Mouse (Mus musculus) right cerebral cortex, adult 18-20 months (tissue): ENCODE data around the gene Olfr420.

ENCODE experiments used
- DNase-seq: peaks from one replicate; pipeline ENCODE4 v3.0.0; 2022; ENCODE audit warnings: mixed read lengths

Gene Olfr420

DNA sequence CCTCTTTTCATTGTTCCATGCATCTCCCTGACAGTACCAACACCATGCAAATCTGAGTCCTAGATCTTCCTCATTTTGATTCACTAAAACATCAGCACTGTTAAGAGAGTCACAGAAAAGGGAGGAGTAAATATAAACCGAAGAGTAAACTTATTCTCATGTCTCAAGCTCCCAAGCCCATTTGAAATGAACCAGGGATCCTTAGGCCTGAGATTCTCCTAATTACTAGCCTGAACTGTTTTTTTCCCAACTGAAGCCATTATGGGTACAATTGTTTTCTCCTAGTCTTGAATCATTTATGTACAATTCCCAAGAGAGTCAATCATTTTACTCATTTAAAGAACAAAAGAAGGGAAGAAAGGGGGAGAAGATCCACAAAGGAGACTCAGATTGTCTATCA lies at the start of gene Olfr420:
TSS of gene Olfr420 (plus strand) at position 301 of the 400 bp plus-strand sequence.
- DNase-seq, result no peak

DNA sequence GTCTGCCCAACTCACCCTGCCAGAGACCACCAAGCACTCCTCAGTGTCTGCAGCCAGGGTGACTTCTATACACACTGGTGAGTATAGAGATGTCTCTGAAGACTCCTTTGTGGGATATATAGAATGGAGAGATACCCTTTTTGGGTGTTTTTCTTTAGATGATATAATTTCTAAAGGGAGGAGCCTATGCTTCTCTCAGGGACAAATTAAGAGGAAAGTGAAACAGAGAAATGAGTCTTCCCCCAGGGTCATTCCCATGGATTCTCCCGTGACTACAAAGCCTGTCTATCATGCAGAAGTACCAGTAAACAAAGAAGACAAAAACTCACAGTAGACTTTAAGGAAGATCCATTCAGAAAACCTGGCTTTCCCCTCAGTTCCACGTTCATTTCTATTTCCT lies 34.4 kb upstream of the Olfr420 start, which contains the start of gene Olfr231:
TSS of gene Olfr231 (minus strand) at position 101 of the 400 bp plus-strand sequence.
- DNase-seq, result no peak

GRCm38 (mm10) chr1:174131217-174131616 lies 24.2 kb upstream of the Olfr420 start, which contains the start of gene Olfr424:
Olfr424 (plus strand) TSS chr1:174131517.
- no peak for DNase-seq

- no peak for DNase-seq
Observed at GRCm38 (mm10) chr1:174131999-174132398, 23.4 kb upstream of the Olfr420 start.

DNA sequence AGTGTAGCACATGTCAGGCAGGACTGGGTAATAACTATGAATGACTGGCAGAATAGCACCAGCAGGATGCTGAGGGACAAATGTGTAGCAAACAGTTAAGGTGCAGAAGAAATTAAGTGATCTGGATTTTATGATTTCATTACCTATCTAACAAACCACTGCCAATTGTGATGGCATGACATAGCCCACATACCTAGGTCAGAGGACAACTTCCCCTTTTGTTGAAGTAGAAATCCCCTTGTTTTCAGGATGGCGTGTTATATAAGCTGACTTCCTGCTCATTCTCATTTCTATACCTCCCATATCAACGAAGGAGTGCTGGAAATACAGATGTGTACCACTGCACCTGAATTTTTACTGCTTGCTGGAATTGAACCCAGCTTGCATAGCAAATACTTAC lies 14.0 kb upstream of the Olfr420 start:
- no peak for DNase-seq

DNA sequence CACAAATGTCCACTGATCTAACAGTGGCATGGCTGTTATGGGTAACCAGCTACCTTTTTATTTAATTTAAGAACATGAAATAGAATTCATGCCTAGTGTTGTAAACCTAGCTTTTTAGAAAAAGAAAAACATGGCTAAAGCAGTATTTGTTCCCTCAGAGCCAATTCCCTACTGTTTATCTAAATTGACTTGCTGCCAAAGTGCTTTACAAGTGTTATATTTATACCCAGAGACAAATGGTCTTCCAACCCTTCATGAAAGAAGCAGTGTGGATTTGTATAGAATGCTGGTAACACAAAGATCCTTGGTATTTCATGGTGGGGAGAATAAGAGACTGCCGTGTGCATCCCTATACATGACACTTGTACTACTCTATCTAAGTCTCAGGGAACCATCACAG lies 8.7 kb upstream of the Olfr420 start:
- DNase-seq, result no peak

DNA sequence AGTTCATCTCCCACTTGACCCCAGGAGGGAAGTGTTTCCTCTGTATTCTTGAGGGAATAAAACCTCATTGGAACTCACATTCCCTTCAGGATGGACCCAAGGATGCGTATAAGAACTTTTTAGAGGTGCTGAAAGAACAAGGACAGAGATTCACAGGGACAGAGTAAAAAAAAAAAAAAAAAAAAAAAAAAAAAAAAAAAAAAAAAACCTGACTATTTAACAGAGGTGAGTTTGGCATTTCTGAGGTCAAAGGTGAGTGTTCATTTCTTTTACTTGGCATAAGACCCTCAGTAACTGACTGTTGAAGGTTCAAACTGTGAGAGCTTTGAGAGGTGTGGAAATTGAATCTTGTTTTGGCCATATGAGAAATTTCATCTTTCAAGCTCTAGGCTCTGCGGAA lies 6.1 kb upstream of the Olfr420 start:
- DNase-seq, result no peak

- DNase-seq, result no peak
Observed at GRCm38 (mm10) chr1:174157622-174158021, 2.2 kb downstream of the Olfr420 start.

DNA sequence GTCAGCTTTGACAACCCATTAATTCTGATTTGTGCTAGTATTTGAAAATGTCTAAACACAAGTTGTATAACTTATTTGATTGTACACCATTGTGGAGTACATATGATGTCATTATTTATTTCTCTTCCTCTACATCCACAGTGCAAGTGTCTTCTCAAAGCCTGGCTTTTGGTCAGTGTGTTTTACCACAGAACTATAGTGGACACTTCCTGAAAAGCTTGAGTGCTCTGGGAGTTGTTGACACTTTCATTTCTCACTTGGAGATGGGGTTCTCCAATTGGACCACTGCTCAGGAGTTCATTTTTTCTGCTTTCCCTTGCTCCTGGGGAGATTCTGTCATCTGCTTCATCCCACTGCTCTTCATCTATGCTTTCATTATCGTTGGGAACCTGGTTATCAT lies 3.1 kb downstream of the Olfr420 start:
- DNase-seq, result no peak

- no peak for DNase-seq
Observed at GRCm38 (mm10) chr1:174159095-174159494, 3.7 kb downstream of the Olfr420 start.

DNA sequence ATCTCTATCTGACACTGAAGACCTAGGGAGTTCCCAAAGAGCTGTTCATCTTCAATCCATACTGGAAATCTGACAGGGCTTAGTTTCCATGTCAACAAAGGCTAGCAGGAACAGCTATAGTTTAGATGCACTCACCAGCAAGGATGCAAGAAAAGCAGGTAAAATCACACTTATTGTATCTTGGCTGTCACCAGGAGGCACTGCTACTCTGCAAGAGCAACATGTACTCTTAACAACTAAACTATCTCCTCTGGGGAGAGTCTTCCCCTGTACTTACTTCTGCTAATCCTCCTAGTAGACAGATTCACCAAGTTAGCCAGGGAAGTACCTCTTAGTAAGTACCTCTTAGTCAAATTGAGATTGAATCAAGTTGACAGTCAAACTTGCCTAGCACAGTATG lies 13.6 kb downstream of the Olfr420 start:
- DNase-seq, result no peak

- DNase-seq, result no peak
Observed at GRCm38 (mm10) chr1:174170706-174171501, 15.5 kb downstream of the Olfr420 start.

DNA sequence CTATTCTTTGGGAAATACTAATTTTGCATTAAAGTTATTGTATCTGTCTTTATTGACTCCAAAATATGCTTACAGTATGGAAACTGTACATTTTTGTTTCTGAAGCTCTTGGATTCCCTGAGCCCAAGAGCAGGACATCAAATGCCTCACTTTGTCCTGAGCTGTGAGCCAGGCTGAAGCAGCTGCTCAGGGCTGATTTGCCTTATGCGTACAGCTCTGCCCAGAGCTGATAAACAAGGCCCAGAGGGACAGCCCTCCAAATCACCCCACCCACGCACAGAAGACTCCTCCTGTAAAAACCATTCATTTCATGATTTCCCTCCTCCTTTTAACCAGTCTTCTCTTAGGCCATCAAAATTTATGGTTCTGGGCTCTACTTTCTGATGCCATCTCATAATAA lies 16.1 kb downstream of the Olfr420 start:
- no peak for DNase-seq

DNA sequence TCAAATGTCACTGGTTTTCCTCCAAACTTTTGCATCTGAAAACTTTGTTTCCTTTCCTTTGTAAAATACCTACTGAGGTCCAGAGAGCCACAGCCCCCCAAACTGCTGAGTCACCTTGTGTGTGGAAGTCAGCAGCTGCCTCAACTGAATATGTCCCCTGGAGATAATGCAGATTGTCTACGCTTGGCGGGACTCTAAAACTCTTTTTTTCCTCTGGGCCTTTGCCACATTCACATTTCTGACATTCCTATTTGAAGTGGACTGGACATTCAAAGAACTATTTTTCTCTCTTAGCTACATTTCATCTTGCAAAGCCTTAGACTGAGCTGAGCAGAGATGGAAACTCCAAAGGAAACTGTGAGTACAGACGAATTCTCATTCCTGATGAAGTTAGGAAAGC lies 17.2 kb downstream of the Olfr420 start, which contains the start of gene Spta1:
TSS of gene Spta1 (plus strand) at position 172 of the 400 bp plus-strand sequence.
- DNase-seq, result no peak

- no peak for DNase-seq
Observed at GRCm38 (mm10) chr1:174204699-174205098, 49.3 kb downstream of the Olfr420 start.
